Mouse (Mus musculus): ENCODE data around the gene 5330417C22Rik.
"Not testable (repeated sequence)": the region's sequence is repeated elsewhere in the genome, so short reads cannot be mapped to it uniquely, and the experiment has no call there.

The 5330417C22Rik gene

GRCm38 (mm10) chr3:108533114-108533885 is 3.0 kb downstream of the 5330417C22Rik start:
- intact Hi-C loops (cut with DNase I) = no loop called here

- intact Hi-C loops (cut with DNase I) = no loop called here
Observed at GRCm38 (mm10) chr3:108528489-108528888, 7.8 kb downstream of the 5330417C22Rik start.

- intact Hi-C loops (cut with DNase I) = no loop called here
Observed at GRCm38 (mm10) chr3:108523415-108523814, 12.9 kb downstream of the 5330417C22Rik start.

GRCm38 (mm10) chr3:108518276-108518675 is 18.1 kb downstream of the 5330417C22Rik start:
- intact Hi-C loops (cut with DNase I) = no loop called here

GRCm38 (mm10) chr3:108513465-108513864 is 22.9 kb downstream of the 5330417C22Rik start:
- intact Hi-C loops (cut with DNase I) = no loop called here

GRCm38 (mm10) chr3:108510716-108511483 is 25.4 kb downstream of the 5330417C22Rik start:
- intact Hi-C loops (cut with DNase I) = no loop called here

GRCm38 (mm10) chr3:108510156-108510555 is 26.2 kb downstream of the 5330417C22Rik start:
- intact Hi-C loops (cut with DNase I) = no loop called here

- intact Hi-C loops (cut with DNase I) = no loop called here
Observed at GRCm38 (mm10) chr3:108508745-108509474, 27.4 kb downstream of the 5330417C22Rik start.

- intact Hi-C loops (cut with DNase I) = no loop called here
Observed at GRCm38 (mm10) chr3:108503908-108504307, 32.4 kb downstream of the 5330417C22Rik start.

- intact Hi-C loops (cut with DNase I) = not testable (repeated sequence)
Observed at GRCm38 (mm10) chr3:108501411-108501810, 34.9 kb downstream of the 5330417C22Rik start.

GRCm38 (mm10) chr3:108499826-108500225 is 36.5 kb downstream of the 5330417C22Rik start:
- intact Hi-C loops (cut with DNase I) = no loop called here

GRCm38 (mm10) chr3:108497602-108498001 is 38.7 kb downstream of the 5330417C22Rik start:
- intact Hi-C loops (cut with DNase I) = no loop called here

- intact Hi-C loops (cut with DNase I) = no loop called here
Observed at GRCm38 (mm10) chr3:108495486-108495885, 40.9 kb downstream of the 5330417C22Rik start.

GRCm38 (mm10) chr3:108494861-108495474 is 41.4 kb downstream of the 5330417C22Rik start:
- intact Hi-C loops (cut with DNase I) = no loop called here

GRCm38 (mm10) chr3:108489968-108490367 is 46.4 kb downstream of the 5330417C22Rik start:
- intact Hi-C loops (cut with DNase I) = no loop called here

- intact Hi-C loops (cut with DNase I) = no loop called here
Observed at GRCm38 (mm10) chr3:108484749-108485148, 51.6 kb downstream of the 5330417C22Rik start.

GRCm38 (mm10) chr3:108478800-108479199 is 57.5 kb downstream of the 5330417C22Rik start:
- intact Hi-C loops (cut with DNase I) = no loop called here

- intact Hi-C loops (cut with DNase I) = no loop called here
Observed at GRCm38 (mm10) chr3:108476761-108477619, 59.3 kb downstream of the 5330417C22Rik start.

GRCm38 (mm10) chr3:108475496-108475895 is 60.8 kb downstream of the 5330417C22Rik start:
- intact Hi-C loops (cut with DNase I) = no loop called here

GRCm38 (mm10) chr3:108474969-108475368 is 61.4 kb downstream of the 5330417C22Rik start:
- intact Hi-C loops (cut with DNase I) = no loop called here

Data from adrenal gland (tissue).